Mouse (Mus musculus) C2C12 (cell line): ENCODE results near the gene Rpl18.

ENCODE experiments used
- CTCF ChIP-seq: IDR thresholded peaks from one replicate; pipeline ENCODE4 v1.5.1; 2011; ENCODE audit not compliant: control insufficient read depth, insufficient read depth, insufficient read length
- MAX ChIP-seq: IDR thresholded peaks from one replicate; pipeline ENCODE4 v1.6.1; 2011; ENCODE audit warnings: mild to moderate bottlenecking, control low read depth

GRCm38 (mm10) chr7:45701607-45702006 is 13.7 kb upstream of the Rpl18 start:
- no peak for TF ChIP-seq MAX
- TF ChIP-seq CTCF: no peak
